Mouse (Mus musculus): ENCODE data around the gene Tmem240. TPM values are rescaled to one million over a fixed set of nuclear protein-coding genes. Genes with fewer than 3 reads are reported as not detected.

The Tmem240 gene
- polyA plus RNA-seq, 1 experiment from 2014 or later: 0.39 TPM

GRCm38 (mm10) chr4:155721668-155722083 lies 12.9 kb upstream of the Tmem240 start:
- peaks cover 2% of the 10 kb centered on the region; the same call in 1 of the 2 replicates for H3K36me3 ChIP-seq (ENCODE audit: control insufficient read depth, insufficient read depth, low read length)
- H3K27me3 ChIP-seq (ENCODE audit: control insufficient read depth, insufficient read depth, low read length): no peaks in the 10 kb centered on the region
- WGBS: 56% methylated on average over 4 of the region's 4 CpGs
- H3K27ac ChIP-seq (replicated peaks): no peak overlapping the region
- no peaks in the 10 kb centered on the region for H3K9me3 ChIP-seq (ENCODE audit: control insufficient read depth, low read length)
- TF ChIP-seq CTCF (IDR thresholded peaks at IDR 0.05; ENCODE audit: low read depth) (peak; percentile 78), EP300 (optimal IDR thresholded peaks at IDR 0.05) (no peak)
- no peak overlapping the region for H3K4me3 ChIP-seq (ENCODE audit: low read depth, low read length)
- ATAC-seq (ENCODE audit: low FRiP score, low TSS enrichment) (peak; percentile 49), DNase-seq (ENCODE audit: low spot score) (no peak)
- no peak overlapping the region for H3K9ac ChIP-seq (ENCODE audit: low read length)
- no peak overlapping the region for H3K4me2 ChIP-seq (replicated peaks; ENCODE audit: low read depth)
- H3K4me1 ChIP-seq (replicated peaks; ENCODE audit: control insufficient read depth, insufficient read depth): no peaks in the 10 kb centered on the region

GRCm38 (mm10) chr4:155727993-155728392 lies 6.6 kb upstream of the Tmem240 start:
- ATAC-seq (ENCODE audit: low FRiP score, low TSS enrichment): no peak
- WGBS: 67% methylated on average over 2 of the region's 2 CpGs
- Histone ChIP-seq H3K4me3 (ENCODE audit: low read depth, low read length) (no peak overlapping the region), H3K27ac (replicated peaks) (no peak overlapping the region), H3K9me3 (ENCODE audit: control insufficient read depth, low read length) (no peaks in the 10 kb centered on the region), H3K4me1 (replicated peaks; ENCODE audit: control insufficient read depth, insufficient read depth) (no peaks in the 10 kb centered on the region), H3K27me3 (ENCODE audit: control insufficient read depth, insufficient read depth, low read length) (no peaks in the 10 kb centered on the region), H3K4me2 (replicated peaks; ENCODE audit: low read depth) (no peak overlapping the region), H3K9ac (ENCODE audit: low read length) (no peak overlapping the region), H3K36me3 (ENCODE audit: control insufficient read depth, insufficient read depth, low read length) (no peaks in the 10 kb centered on the region; the same call in 1 of the 2 replicates)
- DNase-seq (ENCODE audit: low spot score): no peak
- TF ChIP-seq CTCF (IDR thresholded peaks at IDR 0.05; ENCODE audit: low read depth) (no peak), EP300 (optimal IDR thresholded peaks at IDR 0.05) (no peak)

- no peak for ATAC-seq (ENCODE audit: low FRiP score, low TSS enrichment)
- H3K9ac ChIP-seq (ENCODE audit: low read length): no peak overlapping the region; the same call in 1 of the 2 replicates
- no peaks in the 10 kb centered on the region for H3K27me3 ChIP-seq (ENCODE audit: control insufficient read depth, insufficient read depth, low read length)
- H3K4me2 ChIP-seq (replicated peaks; ENCODE audit: low read depth): no peak overlapping the region; the same call in 1 of the 2 replicates
- H3K9me3 ChIP-seq (ENCODE audit: control insufficient read depth, low read length): no peaks in the 10 kb centered on the region
- no peak overlapping the region for H3K4me3 ChIP-seq (ENCODE audit: low read depth, low read length)
- DNase-seq (ENCODE audit: low spot score): no peak
- H3K36me3 ChIP-seq (ENCODE audit: control insufficient read depth, insufficient read depth, low read length): peaks cover 2% of the 10 kb centered on the region; the same call in 1 of the 2 replicates
- no peaks in the 10 kb centered on the region; the same call in 1 of the 2 replicates for H3K4me1 ChIP-seq (replicated peaks; ENCODE audit: control insufficient read depth, insufficient read depth)
- H3K27ac ChIP-seq (replicated peaks): no peak overlapping the region
- WGBS: 89% methylated on average over 10 of the region's 10 CpGs
- TF ChIP-seq EP300 (optimal IDR thresholded peaks at IDR 0.05): no peak
- no peak for TF ChIP-seq CTCF (IDR thresholded peaks at IDR 0.05; ENCODE audit: low read depth)
Measured at GRCm38 (mm10) chr4:155733267-155733666, 1.3 kb upstream of the Tmem240 start.

- under 1% methylated on average over 39 of the region's 79 CpGs for WGBS
- ATAC-seq (ENCODE audit: low FRiP score, low TSS enrichment) (peak; percentile 75), DNase-seq (ENCODE audit: low spot score) (peak; percentile 46)
- Histone ChIP-seq H3K9me3 (ENCODE audit: control insufficient read depth, low read length) (no peaks in the 10 kb centered on the region), H3K27ac (replicated peaks) (peak overlapping the region; percentile 84), H3K27me3 (ENCODE audit: control insufficient read depth, insufficient read depth, low read length) (no peaks in the 10 kb centered on the region), H3K9ac (ENCODE audit: low read length) (peak overlapping the region; percentile 83), H3K36me3 (ENCODE audit: control insufficient read depth, insufficient read depth, low read length) (0 out of 2 replicates have a peak, but pooled peaks cover 2% of the 10 kb centered on the region), H3K4me2 (replicated peaks; ENCODE audit: low read depth) (peak overlapping the region; percentile 81), H3K4me1 (replicated peaks; ENCODE audit: control insufficient read depth, insufficient read depth) (no peaks in the 10 kb centered on the region; the same call in 1 of the 2 replicates), H3K4me3 (ENCODE audit: low read depth, low read length) (peak overlapping the region; percentile 68)
- TF ChIP-seq EP300 (optimal IDR thresholded peaks at IDR 0.05): no peak
- no peak for TF ChIP-seq CTCF (IDR thresholded peaks at IDR 0.05; ENCODE audit: low read depth)
Measured at GRCm38 (mm10) chr4:155734951-155735702, 527 bp downstream of the Tmem240 start.

GRCm38 (mm10) chr4:155735788-155736187 lies 1.2 kb downstream of the Tmem240 start:
- Histone ChIP-seq H3K9me3 (ENCODE audit: control insufficient read depth, low read length) (no peaks in the 10 kb centered on the region), H3K36me3 (ENCODE audit: control insufficient read depth, insufficient read depth, low read length) (0 out of 2 replicates have a peak, but pooled peaks cover 2% of the 10 kb centered on the region), H3K4me3 (ENCODE audit: low read depth, low read length) (peak overlapping the region; percentile 68), H3K27ac (replicated peaks) (peak overlapping the region; percentile 45; the same call in 1 of the 2 replicates), H3K27me3 (ENCODE audit: control insufficient read depth, insufficient read depth, low read length) (no peaks in the 10 kb centered on the region), H3K4me1 (replicated peaks; ENCODE audit: control insufficient read depth, insufficient read depth) (no peaks in the 10 kb centered on the region; the same call in 1 of the 2 replicates), H3K9ac (ENCODE audit: low read length) (peak overlapping the region; percentile 83), H3K4me2 (replicated peaks; ENCODE audit: low read depth) (peak overlapping the region; percentile 81)
- ATAC-seq (ENCODE audit: low FRiP score, low TSS enrichment) (no peak), DNase-seq (ENCODE audit: low spot score) (no peak)
- WGBS: 52% methylated on average over 5 of the region's 5 CpGs
- TF ChIP-seq CTCF (IDR thresholded peaks at IDR 0.05; ENCODE audit: low read depth) (no peak), EP300 (optimal IDR thresholded peaks at IDR 0.05) (no peak)

GRCm38 (mm10) chr4:155736421-155736820 lies 1.8 kb downstream of the Tmem240 start:
- Histone ChIP-seq H3K9me3 (ENCODE audit: control insufficient read depth, low read length) (no peaks in the 10 kb centered on the region), H3K36me3 (ENCODE audit: control insufficient read depth, insufficient read depth, low read length) (0 out of 2 replicates have a peak, but pooled peaks cover 2% of the 10 kb centered on the region), H3K4me1 (replicated peaks; ENCODE audit: control insufficient read depth, insufficient read depth) (no peaks in the 10 kb centered on the region; the same call in 1 of the 2 replicates), H3K27ac (replicated peaks) (no peak overlapping the region), H3K4me2 (replicated peaks; ENCODE audit: low read depth) (no peak overlapping the region), H3K9ac (ENCODE audit: low read length) (no peak overlapping the region), H3K4me3 (ENCODE audit: low read depth, low read length) (no peak overlapping the region), H3K27me3 (ENCODE audit: control insufficient read depth, insufficient read depth, low read length) (no peaks in the 10 kb centered on the region)
- DNase-seq (ENCODE audit: low spot score): no peak
- 89% methylated on average over 5 of the region's 5 CpGs for WGBS
- TF ChIP-seq CTCF (IDR thresholded peaks at IDR 0.05; ENCODE audit: low read depth) (no peak), EP300 (optimal IDR thresholded peaks at IDR 0.05) (no peak)
- no peak for ATAC-seq (ENCODE audit: low FRiP score, low TSS enrichment)

Data from stomach, postnatal 0 days (tissue).